Mouse (Mus musculus) G1E (cell line): ENCODE results near the gene St6galnac3. TPM values are rescaled to one million over a fixed set of nuclear protein-coding genes. Genes with fewer than 3 reads are reported as not detected.

Experiments
- ATAC-seq: 2 replicates; pipeline ENCODE4 v1.8.0; 2016; ENCODE audit warnings: mild to moderate bottlenecking; ENCODE audit not compliant: insufficient number of reproducible peaks, poor library complexity, low FRiP score, severe bottlenecking; ENCODE audit errors: extremely low read depth
- DNase-seq: peaks from one replicate; pipeline ENCODE4 v3.0.0; 2012; ENCODE audit warnings: low spot score
- H3K27me3 ChIP-seq: 2 replicates; pipeline ENCODE4 v1.6.1; 2012; ENCODE audit warnings: mild to moderate bottlenecking, low read length, inconsistent platforms; ENCODE audit not compliant: insufficient read depth
- H3K36me3 ChIP-seq: replicated peaks from 2 replicates; pipeline ENCODE3; 2012; ENCODE audit warnings: mild to moderate bottlenecking, inconsistent platforms
- H3K4me1 ChIP-seq: 2 replicates; pipeline ENCODE4 v1.6.1; 2012; ENCODE audit warnings: low read depth, low read length, inconsistent platforms, mixed read lengths; ENCODE audit not compliant: insufficient read depth
- H3K4me3 ChIP-seq: 2 replicates; pipeline ENCODE4 v1.5.1; 2012; ENCODE audit warnings: low read depth, mild to moderate bottlenecking, inconsistent platforms, low read length, moderate library complexity, mixed read lengths
- H3K9me3 ChIP-seq: replicated peaks from 2 replicates; pipeline ENCODE4 v1.6.1; 2012; ENCODE audit warnings: inconsistent platforms
- CTCF ChIP-seq: IDR thresholded peaks from 2 replicates; pipeline ENCODE4 v1.5.1; 2012; ENCODE audit warnings: low read depth, low read length, inconsistent platforms, mixed read lengths
- GATA1 ChIP-seq: IDR thresholded peaks from 2 replicates; pipeline ENCODE4 v1.6.1; 2012; ENCODE audit warnings: borderline replicate concordance, low read length, inconsistent platforms, mixed read lengths
- GATA2 ChIP-seq: IDR thresholded peaks from 2 replicates; pipeline ENCODE4 v1.6.1; 2012; ENCODE audit warnings: low read depth, low read length, inconsistent platforms, borderline replicate concordance
- POLR2AphosphoS5 ChIP-seq: IDR thresholded peaks from 2 replicates; pipeline ENCODE4 v1.6.1; 2012; ENCODE audit warnings: low read depth, low read length, inconsistent platforms; ENCODE audit not compliant: insufficient replicate concordance
- TAL1 ChIP-seq: conservative IDR thresholded peaks from 2 replicates; pipeline ENCODE4 v1.6.1; 2012; ENCODE audit warnings: low read depth, low read length, inconsistent platforms, mixed read lengths
- polyA plus RNA-seq: library from polyadenylated mRNA; stranded (reverse); fragments of >175 nt; gene quantifications from 2 replicates; pipeline ENCODE4 v1.2.3, GENCODE M21; 2012
- total RNA-seq, 2 experiments: library from RNA; stranded (forward) in 1 of 2; stranded (reverse) in 1 of 2; fragments of 200-1000 nt in 1 of 2; fragments of >200 nt in 1 of 2; fragmentation: Nextera tagmentation in 1 of 2; gene quantifications; 2 replicates each; pipeline ENCODE4 v1.2.3; 2014 to 2017

St6galnac3 gene
- total and polyA plus RNA-seq, 3 experiments = 1.3 to 62.8 (median 45.7) TPM

GRCm38 (mm10) chr3:153553712-153554111 lies 171.3 kb downstream of the St6galnac3 start:
- ATAC-seq = no peak
- Histone ChIP-seq H3K36me3 (peaks cover 24% of the 10 kb centered on the region), H3K27me3 (no peaks in the 10 kb centered on the region), H3K4me1 (peaks cover 6% of the 10 kb centered on the region), H3K9me3 (no peaks in the 10 kb centered on the region), H3K4me3 (no peak overlapping the region)
- DNase-seq = no peak
- no peak for TF ChIP-seq TAL1
- TF ChIP-seq CTCF = no peak
- no peak for TF ChIP-seq GATA1
- no peak for TF ChIP-seq POLR2AphosphoS5
- TF ChIP-seq GATA2 = no peak

GRCm38 (mm10) chr3:153553226-153553625 lies 171.7 kb downstream of the St6galnac3 start:
- ATAC-seq (no peak; the same call in 1 of the 2 replicates), DNase-seq (no peak)
- Histone ChIP-seq H3K9me3 (no peaks in the 10 kb centered on the region), H3K27me3 (no peaks in the 10 kb centered on the region), H3K4me1 (peaks cover 6% of the 10 kb centered on the region), H3K36me3 (peaks cover 28% of the 10 kb centered on the region), H3K4me3 (no peak overlapping the region)
- TF ChIP-seq GATA2 = no peak

GRCm38 (mm10) chr3:153546936-153547683 lies 177.9 kb downstream of the St6galnac3 start:
- Histone ChIP-seq H3K4me3 (no peak overlapping the region), H3K36me3 (peaks cover 23% of the 10 kb centered on the region), H3K9me3 (no peaks in the 10 kb centered on the region), H3K27me3 (no peaks in the 10 kb centered on the region), H3K4me1 (no peaks in the 10 kb centered on the region)
- TF ChIP-seq GATA2 = no peak
- TF ChIP-seq GATA1 = no peak
- no peak for TF ChIP-seq POLR2AphosphoS5
- no peak for TF ChIP-seq CTCF
- TF ChIP-seq TAL1 = no peak
- ATAC-seq = no peak
- no peak for DNase-seq

DNA sequence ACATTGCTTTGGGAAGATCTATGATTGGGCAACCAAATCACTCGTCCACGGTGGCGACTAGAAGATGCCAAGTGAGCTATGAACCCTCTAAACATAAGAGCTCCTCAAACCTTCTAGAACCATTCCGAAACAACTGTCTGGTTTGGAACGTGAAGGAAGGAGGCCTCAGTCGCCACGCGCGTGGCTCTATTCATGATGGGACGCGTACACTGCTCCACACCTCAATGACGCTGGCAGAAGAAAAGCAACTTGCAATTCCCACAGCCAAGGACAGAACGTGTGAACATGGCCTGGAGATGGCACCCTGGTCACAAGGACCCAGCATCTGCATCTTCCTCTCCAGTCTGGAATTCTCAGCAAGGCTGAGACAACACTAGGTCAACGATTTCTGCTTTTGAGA lies 185.1 kb downstream of the St6galnac3 start:
- ATAC-seq = no peak

DNA sequence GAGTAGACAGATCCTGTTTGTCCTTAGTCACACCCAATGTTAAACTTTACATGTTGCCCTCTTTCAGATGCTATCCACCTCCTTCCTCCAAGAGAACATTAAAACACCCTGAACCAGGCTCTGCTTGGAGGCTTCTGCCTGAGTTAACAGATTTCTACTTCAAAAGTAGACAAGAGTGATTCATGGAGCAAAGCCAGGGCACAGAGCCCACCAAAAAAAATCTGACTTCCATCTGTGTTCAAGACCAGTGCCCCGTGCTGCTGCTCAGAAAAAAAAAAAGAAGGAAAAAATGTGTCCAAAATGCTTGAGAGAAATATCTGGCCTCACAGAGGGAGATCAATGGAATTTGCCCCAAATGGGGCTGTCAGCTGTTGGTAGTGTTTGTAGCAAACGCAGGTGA lies 186.6 kb downstream of the St6galnac3 start:
- no peaks in the 10 kb centered on the region for H3K4me1 ChIP-seq
- no peak overlapping the region for H3K4me3 ChIP-seq
- H3K9me3 ChIP-seq = no peaks in the 10 kb centered on the region
- TF ChIP-seq CTCF (no peak), GATA1 (no peak), GATA2 (no peak), POLR2AphosphoS5 (no peak), TAL1 (no peak)
- H3K36me3 ChIP-seq = peaks cover 39% of the 10 kb centered on the region
- no peak for ATAC-seq
- H3K27me3 ChIP-seq = no peaks in the 10 kb centered on the region
- DNase-seq = no peak

More for the DNA sequence above, 185.1 kb downstream of the St6galnac3 start:
- TF ChIP-seq GATA2 (no peak), GATA1 (no peak), POLR2AphosphoS5 (no peak), TAL1 (no peak), CTCF (no peak)
- Histone ChIP-seq H3K4me1 (no peaks in the 10 kb centered on the region), H3K36me3 (peaks cover 39% of the 10 kb centered on the region), H3K27me3 (no peaks in the 10 kb centered on the region), H3K9me3 (no peaks in the 10 kb centered on the region), H3K4me3 (no peak overlapping the region)
- no peak for DNase-seq

DNA sequence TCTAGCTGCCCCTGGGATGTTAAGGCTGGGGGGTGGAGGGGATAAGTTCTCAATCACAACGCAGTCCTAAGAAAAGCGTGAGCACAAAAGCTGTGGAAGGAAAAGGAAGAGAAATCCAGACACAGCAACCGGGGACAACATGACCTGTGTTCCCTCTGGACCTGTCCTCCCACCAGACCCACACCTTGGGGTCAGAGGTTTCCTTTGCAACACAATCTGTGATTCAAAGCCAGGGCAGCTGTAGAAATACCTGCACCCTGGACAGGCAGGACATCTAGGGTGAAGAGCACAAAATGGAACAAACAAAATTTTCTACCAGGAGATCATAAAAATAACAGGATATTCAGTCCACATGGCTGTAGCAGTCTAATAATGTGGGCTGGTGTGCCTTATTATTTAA lies 187.5 kb downstream of the St6galnac3 start:
- TF ChIP-seq CTCF = no peak
- TF ChIP-seq GATA2 = no peak
- TF ChIP-seq GATA1 = no peak
- TF ChIP-seq TAL1 = no peak
- TF ChIP-seq POLR2AphosphoS5 = no peak

More for the DNA sequence above, 187.5 kb downstream of the St6galnac3 start:
- H3K36me3 ChIP-seq = peaks cover 35% of the 10 kb centered on the region
- H3K9me3 ChIP-seq = no peaks in the 10 kb centered on the region
- ATAC-seq = no peak
- H3K4me1 ChIP-seq = no peaks in the 10 kb centered on the region
- no peak overlapping the region for H3K4me3 ChIP-seq
- no peak for DNase-seq
- H3K27me3 ChIP-seq = no peaks in the 10 kb centered on the region
